Mouse (Mus musculus): ENCODE data around the gene Dlg1.

The Dlg1 gene

GRCm38 (mm10) chr16:31663379-31664286 is at the start of gene Dlg1:
Gene Dlg1, plus strand, starts transcription at chr16:31663443.
- peak; percentile 91 for DNase-seq

GRCm38 (mm10) chr16:31616382-31616781 is 46.9 kb upstream of the Dlg1 start:
- no peak for DNase-seq

DNA sequence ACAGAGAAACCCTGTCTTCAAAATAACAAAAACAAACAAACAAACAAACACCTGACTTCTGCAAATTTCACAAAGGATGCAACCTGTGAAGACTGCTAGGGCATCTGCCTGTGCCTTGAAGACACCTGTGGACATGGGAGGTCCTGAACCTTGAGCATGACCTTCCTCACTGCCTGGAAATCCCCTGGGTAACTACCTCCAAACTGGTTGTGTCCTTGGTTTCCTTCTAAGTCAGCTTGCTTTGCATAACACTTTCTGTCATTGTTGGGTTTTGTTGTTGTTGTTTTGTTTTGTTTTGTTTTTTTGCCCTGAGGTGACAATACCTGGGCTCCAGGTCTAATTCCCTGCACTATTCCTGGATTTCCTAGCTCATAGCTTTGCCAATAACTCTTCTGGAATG is 46.1 kb upstream of the Dlg1 start:
- no peak for DNase-seq

DNA sequence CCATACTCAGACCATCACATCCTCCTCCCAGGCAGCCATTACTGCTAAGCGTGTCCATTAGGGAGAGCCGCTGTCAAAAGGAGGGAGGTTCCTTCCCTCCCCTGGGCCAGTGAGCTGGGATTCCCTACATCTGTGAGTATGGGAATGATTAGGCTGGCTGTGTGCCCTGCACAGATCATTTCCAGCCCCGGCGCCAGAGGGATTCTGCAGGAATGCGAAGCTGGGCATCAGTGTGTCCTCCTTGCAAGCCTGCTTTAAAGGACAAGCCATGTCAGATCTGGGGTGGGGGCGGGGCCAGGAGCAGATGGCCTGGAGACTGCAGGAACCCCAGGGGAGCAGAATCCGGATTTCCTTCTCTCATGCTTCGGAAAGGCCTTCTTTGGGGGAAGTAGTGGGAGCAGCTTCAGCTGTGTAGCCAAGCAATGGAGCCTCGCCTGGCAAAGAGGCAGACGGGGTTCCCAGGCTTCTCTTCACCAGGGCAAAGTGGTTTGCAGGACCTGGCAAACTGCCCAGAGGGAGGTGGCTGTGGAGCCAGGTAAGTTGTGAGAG is 45.3 kb upstream of the Dlg1 start:
- peak; percentile 83 for DNase-seq

- no peak for DNase-seq
These were observed 44.6 kb upstream of the Dlg1 start for GRCm38 (mm10) chr16:31618671-31619070.

DNA sequence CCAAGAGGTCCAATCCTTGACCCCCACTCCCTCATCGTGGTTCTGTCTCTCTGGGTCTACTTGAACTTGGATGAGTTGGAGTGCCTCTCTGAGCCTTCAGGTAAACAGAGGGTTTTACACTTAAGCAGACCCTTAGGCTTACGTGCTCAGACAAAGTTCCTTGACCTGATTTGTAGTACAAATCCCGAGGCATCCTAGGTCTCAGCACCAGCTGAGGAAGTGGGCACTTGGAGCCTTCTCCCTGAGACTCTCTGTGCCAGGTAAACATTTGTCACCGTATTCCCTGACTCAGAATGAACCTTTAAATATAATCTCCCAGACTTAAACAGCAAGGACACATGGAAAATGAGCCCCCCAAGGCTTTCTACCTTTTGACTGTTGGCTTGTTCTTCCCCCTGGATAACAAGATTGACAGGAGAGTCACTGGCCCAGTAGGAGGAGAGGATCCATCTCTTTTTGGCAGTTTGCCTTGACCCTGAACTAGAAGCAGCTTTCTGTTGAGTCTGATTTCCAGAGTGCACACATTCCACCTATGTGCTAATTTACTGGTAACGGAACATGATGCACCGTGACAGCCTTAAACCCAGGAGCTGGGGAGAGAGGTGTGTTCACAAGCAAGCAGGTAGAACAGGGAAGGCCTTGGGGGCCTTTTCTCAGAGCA is 43.4 kb upstream of the Dlg1 start:
- no peak for DNase-seq

GRCm38 (mm10) chr16:31622356-31622755 is 40.9 kb upstream of the Dlg1 start:
- DNase-seq, result no peak

DNA sequence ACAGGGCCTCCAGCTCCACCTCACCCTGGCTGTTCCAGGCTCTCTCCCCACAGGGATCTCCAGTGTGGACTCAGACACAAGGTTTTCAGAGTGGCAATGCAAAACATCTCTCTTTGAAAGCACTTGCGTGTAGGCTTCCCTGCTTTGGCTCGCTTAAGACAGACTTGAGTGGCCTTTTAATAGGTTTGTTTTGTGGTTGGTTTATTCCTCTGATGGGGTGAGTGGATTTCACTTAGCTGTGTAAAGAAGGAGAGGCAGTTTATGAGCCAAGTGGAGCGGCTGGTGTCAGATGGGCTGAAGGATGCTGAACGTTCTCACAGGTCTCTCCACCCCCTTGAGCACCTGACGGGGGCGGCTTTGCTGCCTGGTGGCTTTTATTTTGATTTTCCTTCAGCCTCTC is 40.1 kb upstream of the Dlg1 start:
- no peak for DNase-seq

GRCm38 (mm10) chr16:31624749-31625148 is 38.5 kb upstream of the Dlg1 start:
- DNase-seq, result no peak

DNA sequence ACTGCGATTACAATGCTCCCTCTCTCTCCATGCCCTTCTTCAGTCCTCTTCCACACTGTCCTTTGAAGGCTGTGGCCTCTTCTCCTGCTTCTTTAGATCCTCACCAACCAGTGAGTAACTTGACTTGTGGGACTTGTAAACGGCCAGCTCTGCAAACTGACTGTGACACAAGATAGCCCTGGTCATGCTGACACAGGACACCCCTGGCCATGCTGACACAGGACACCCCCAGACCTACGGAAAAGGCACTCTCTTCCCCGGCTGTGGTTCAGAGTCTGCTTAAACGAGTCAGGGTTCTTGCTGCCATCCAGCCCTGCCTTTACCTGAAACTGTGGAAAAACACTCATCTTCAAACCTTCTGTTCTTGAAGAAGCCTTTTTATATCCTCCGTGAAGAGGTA is 36.9 kb upstream of the Dlg1 start:
- no peak for DNase-seq

- no peak for DNase-seq
These were observed 32.9 kb upstream of the Dlg1 start for GRCm38 (mm10) chr16:31630381-31630780.

- no peak for DNase-seq
These were observed 32.2 kb upstream of the Dlg1 start for GRCm38 (mm10) chr16:31631046-31631445.

- DNase-seq, result no peak
These were observed 28.9 kb upstream of the Dlg1 start for GRCm38 (mm10) chr16:31634371-31634770.

- peak; percentile 64 for DNase-seq
These were observed 24.9 kb upstream of the Dlg1 start for GRCm38 (mm10) chr16:31638393-31638792.

GRCm38 (mm10) chr16:31639946-31640345 is 23.3 kb upstream of the Dlg1 start:
- DNase-seq, result peak; percentile 60

DNA sequence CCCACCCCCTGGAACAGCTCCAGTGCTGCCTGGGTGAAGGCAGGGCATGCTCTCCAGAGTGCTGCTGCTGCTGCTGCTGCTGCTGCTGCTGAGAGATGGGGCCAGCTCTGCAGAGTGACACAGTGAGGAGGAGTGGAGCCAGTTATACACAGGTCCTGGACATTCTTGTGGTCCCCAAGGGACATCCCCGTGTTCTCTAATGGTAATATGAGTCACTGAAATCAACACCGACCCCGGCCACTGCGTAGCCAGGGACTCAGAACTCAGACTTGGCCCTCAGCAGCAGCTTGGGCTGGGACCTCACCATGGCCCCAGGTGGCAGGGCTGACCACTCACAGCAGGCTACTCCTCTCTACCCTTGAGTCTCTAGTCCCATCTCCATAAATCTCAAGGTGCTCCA is 21.5 kb upstream of the Dlg1 start:
- DNase-seq, result no peak

DNA sequence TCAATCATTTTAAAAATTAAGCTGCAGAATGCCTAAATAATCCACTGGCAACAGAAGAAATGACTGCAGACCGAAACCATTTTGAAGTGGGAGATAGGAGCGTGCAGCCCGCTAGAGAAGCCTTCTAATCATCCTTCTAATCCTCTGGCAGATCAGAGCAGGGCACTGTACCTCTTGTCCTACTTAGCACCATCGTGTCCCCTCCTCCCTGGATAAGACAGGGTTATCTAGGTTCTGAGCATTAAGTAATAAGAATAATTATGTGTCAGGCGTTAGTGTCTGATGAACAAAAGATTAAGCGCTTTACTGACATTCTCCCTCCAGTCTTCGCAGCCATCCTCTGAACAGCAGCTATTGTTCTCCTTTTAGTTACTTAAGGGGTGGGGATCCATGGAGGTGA is 16.0 kb upstream of the Dlg1 start:
- no peak for DNase-seq

DNA sequence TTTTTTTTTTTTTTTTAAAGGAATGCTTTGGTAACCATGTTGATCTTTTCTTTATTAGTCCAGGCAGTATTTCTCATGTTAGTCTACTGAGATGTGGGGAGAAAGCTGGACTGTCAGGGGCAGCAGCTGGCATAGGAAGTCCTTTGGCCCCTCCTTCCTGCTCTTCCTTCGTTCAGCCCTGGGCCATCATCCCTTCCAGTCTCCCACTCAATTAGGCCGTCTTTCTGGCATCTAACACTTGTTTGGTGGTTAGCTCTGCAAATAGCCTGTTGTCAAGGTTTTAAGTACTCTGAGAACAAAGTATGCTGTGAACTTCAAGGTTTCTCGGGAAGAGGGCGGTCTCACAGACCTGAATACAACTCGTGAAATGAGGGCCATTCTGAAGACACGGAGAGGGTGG is 12.5 kb upstream of the Dlg1 start:
- DNase-seq, result peak; percentile 22

- no peak for DNase-seq
These were observed 11.7 kb upstream of the Dlg1 start for GRCm38 (mm10) chr16:31651541-31651940.

- DNase-seq, result no peak
These were observed 11.0 kb upstream of the Dlg1 start for GRCm38 (mm10) chr16:31652115-31652843.

- no peak for DNase-seq
These were observed 9.6 kb upstream of the Dlg1 start for GRCm38 (mm10) chr16:31653616-31654015.

GRCm38 (mm10) chr16:31654021-31654420 is 9.2 kb upstream of the Dlg1 start:
- no peak for DNase-seq

DNA sequence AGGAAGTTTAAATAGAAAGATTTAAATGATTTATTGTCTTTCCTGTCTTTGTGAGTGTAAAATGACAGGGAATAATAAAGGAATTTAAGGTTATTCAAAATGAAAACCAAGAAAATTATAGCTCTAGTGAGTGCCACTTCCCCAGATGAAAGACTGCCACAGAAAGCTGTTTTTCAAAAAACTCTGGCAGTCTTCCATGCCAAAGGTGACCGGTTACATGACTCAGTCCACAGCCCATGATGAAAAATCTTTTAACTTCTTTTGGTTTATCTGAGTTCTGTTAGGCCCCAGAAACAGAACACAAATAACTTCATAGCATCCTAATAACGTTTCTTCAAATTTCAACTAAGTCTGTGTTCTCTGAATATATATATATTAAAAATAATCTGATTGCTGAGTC is 7.7 kb upstream of the Dlg1 start:
- no peak for DNase-seq

Measured in lung, postnatal 10 days (tissue).